Mouse (Mus musculus): ENCODE results near the gene Rap2c. TPM values are rescaled to one million over a fixed set of nuclear protein-coding genes. Genes with fewer than 3 reads are reported as not detected.
A peak's percentile ranks its signal among the peaks of the same experiment; 100 is the strongest.

Gene Rap2c
- polyA plus RNA-seq, 1 experiment from 2014 or later = 30.1 TPM

- H3K79me2 ChIP-seq (ENCODE audit: inconsistent target) = no peaks in the 10 kb centered on the region
- no peak overlapping the region for H3K4me3 ChIP-seq (ENCODE audit: inconsistent target)
- H3K36me3 ChIP-seq (ENCODE audit: inconsistent target) = 0 out of 2 replicates have a peak, but pooled peaks cover 6% of the 10 kb centered on the region
- no peak overlapping the region for H3K27ac ChIP-seq
- WGBS (ENCODE audit: missing documents) = 85% methylated on average over 6 of the region's 6 CpGs
Observed at GRCm38 (mm10) chrX:51000791-51001190, 17.0 kb downstream of the Rap2c start.

GRCm38 (mm10) chrX:50995310-50995709 lies 22.5 kb downstream of the Rap2c start:
- Histone ChIP-seq H3K4me3 (ENCODE audit: inconsistent target) (no peak overlapping the region), H3K27ac (no peak overlapping the region)
- WGBS (ENCODE audit: missing documents) = 100% methylated on average over 2 of the region's 2 CpGs

GRCm38 (mm10) chrX:50991324-50991723 lies 26.5 kb downstream of the Rap2c start:
- Histone ChIP-seq H3K36me3 (ENCODE audit: inconsistent target) (no peaks in the 10 kb centered on the region), H3K4me3 (ENCODE audit: inconsistent target) (no peak overlapping the region), H3K79me2 (ENCODE audit: inconsistent target) (no peaks in the 10 kb centered on the region), H3K27ac (no peak overlapping the region)
- WGBS (ENCODE audit: missing documents) = 93% methylated on average over 4 of the region's 5 CpGs

More at GRCm38 (mm10) chrX:50995310-50995709, 22.5 kb downstream of the Rap2c start:
- H3K36me3 ChIP-seq (ENCODE audit: inconsistent target) = no peaks in the 10 kb centered on the region
- no peaks in the 10 kb centered on the region for H3K79me2 ChIP-seq (ENCODE audit: inconsistent target)

- Histone ChIP-seq H3K36me3 (ENCODE audit: inconsistent target) (no peaks in the 10 kb centered on the region), H3K79me2 (ENCODE audit: inconsistent target) (no peaks in the 10 kb centered on the region), H3K27ac (no peak overlapping the region), H3K4me3 (ENCODE audit: inconsistent target) (no peak overlapping the region)
- 61% methylated on average over 5 of the region's 6 CpGs for WGBS (ENCODE audit: missing documents)
Observed at GRCm38 (mm10) chrX:50989940-50990339, 27.9 kb downstream of the Rap2c start.

- Histone ChIP-seq H3K36me3 (ENCODE audit: inconsistent target) (no peaks in the 10 kb centered on the region), H3K27ac (no peak overlapping the region), H3K79me2 (ENCODE audit: inconsistent target) (no peaks in the 10 kb centered on the region), H3K4me3 (ENCODE audit: inconsistent target) (no peak overlapping the region)
- WGBS (ENCODE audit: missing documents) = 71% methylated on average over 1 of the region's 1 CpGs
Observed at GRCm38 (mm10) chrX:50988581-50988980, 29.2 kb downstream of the Rap2c start.

- no peaks in the 10 kb centered on the region for H3K79me2 ChIP-seq (ENCODE audit: inconsistent target)
- 100% methylated on average over 1 of the region's 2 CpGs for whole genome bisulfite sequencing (ENCODE audit: missing documents)
- H3K27ac ChIP-seq = no peak overlapping the region
- H3K36me3 ChIP-seq (ENCODE audit: inconsistent target) = no peaks in the 10 kb centered on the region
- no peak overlapping the region for H3K4me3 ChIP-seq (ENCODE audit: inconsistent target)
Observed at GRCm38 (mm10) chrX:50978428-50978827, 39.4 kb downstream of the Rap2c start.

- WGBS (ENCODE audit: missing documents) = 20% methylated on average over 2 of the region's 4 CpGs
- Histone ChIP-seq H3K79me2 (ENCODE audit: inconsistent target) (no peaks in the 10 kb centered on the region), H3K36me3 (ENCODE audit: inconsistent target) (no peaks in the 10 kb centered on the region), H3K27ac (peak overlapping the region; percentile 37), H3K4me3 (ENCODE audit: inconsistent target) (no peak overlapping the region)
Observed at GRCm38 (mm10) chrX:50972145-50972544, 45.7 kb downstream of the Rap2c start.

GRCm38 (mm10) chrX:50969907-50970306 lies 47.9 kb downstream of the Rap2c start:
- no peaks in the 10 kb centered on the region for H3K79me2 ChIP-seq (ENCODE audit: inconsistent target)
- H3K4me3 ChIP-seq (ENCODE audit: inconsistent target) = no peak overlapping the region
- H3K27ac ChIP-seq = no peak overlapping the region
- WGBS (ENCODE audit: missing documents) = 83% methylated on average over 5 of the region's 5 CpGs
- H3K36me3 ChIP-seq (ENCODE audit: inconsistent target) = no peaks in the 10 kb centered on the region

GRCm38 (mm10) chrX:50968157-50968932 lies 49.5 kb downstream of the Rap2c start:
- 88% methylated on average over 10 of the region's 10 CpGs for WGBS (ENCODE audit: missing documents)
- Histone ChIP-seq H3K79me2 (ENCODE audit: inconsistent target) (no peaks in the 10 kb centered on the region), H3K4me3 (ENCODE audit: inconsistent target) (no peak overlapping the region), H3K27ac (no peak overlapping the region), H3K36me3 (ENCODE audit: inconsistent target) (no peaks in the 10 kb centered on the region)

- no peaks in the 10 kb centered on the region for H3K36me3 ChIP-seq (ENCODE audit: inconsistent target)
- no peak overlapping the region for H3K4me3 ChIP-seq (ENCODE audit: inconsistent target)
- no peak overlapping the region for H3K27ac ChIP-seq
- 88% methylated on average over 3 of the region's 3 CpGs for WGBS (ENCODE audit: missing documents)
- H3K79me2 ChIP-seq (ENCODE audit: inconsistent target) = no peaks in the 10 kb centered on the region
Observed at GRCm38 (mm10) chrX:50965157-50965556, 52.7 kb downstream of the Rap2c start.

GRCm38 (mm10) chrX:50962955-50963354 lies 54.9 kb downstream of the Rap2c start:
- H3K4me3 ChIP-seq (ENCODE audit: inconsistent target) = no peak overlapping the region
- WGBS (ENCODE audit: missing documents) = 89% methylated on average over 6 of the region's 6 CpGs
- H3K27ac ChIP-seq = no peak overlapping the region
- no peaks in the 10 kb centered on the region for H3K79me2 ChIP-seq (ENCODE audit: inconsistent target)
- no peaks in the 10 kb centered on the region for H3K36me3 ChIP-seq (ENCODE audit: inconsistent target)

Other genes with a start within 250 kb of the Rap2c start
- gene Stk26, start 177.0 kb downstream of the Rap2c start, polyA plus RNA-seq (2018) = 0.66 to 1.3 TPM (median 0.81 TPM) in 3 replicates
- not detected in 3 replicates for gene Frmd7, start 75.3 kb downstream of the Rap2c start, polyA plus RNA-seq (2018)
- gene Mbnl3, start 188.5 kb upstream of the Rap2c start, polyA plus RNA-seq (2018) = 0.10 to 0.99 TPM (median 0.67 TPM) in 3 replicates